Mouse (Mus musculus) kidney, postnatal 25 days (tissue): Measurements from ENCODE around the gene Rab13.
A peak's percentile ranks its signal among the peaks of the same experiment; 100 is the strongest.
"Not testable (repeated sequence)": the region's sequence is repeated elsewhere in the genome, so short reads cannot be mapped to it uniquely, and the experiment has no call there.

ENCODE experiments used
- DNase-seq, 2 experiments: peaks; one replicate each; pipeline ENCODE4 v3.0.0; 2021; ENCODE audit warnings: mixed read lengths in 2 of 2

The Rab13 gene

GRCm38 (mm10) chr3:90231075-90231474 is 17.6 kb downstream of the Rab13 start:
- no peak for DNase-seq

GRCm38 (mm10) chr3:90231507-90232333 is 18.2 kb downstream of the Rab13 start, which contains the start of gene Jtb:
Jtb (plus strand) TSS chr3:90231597.
- DNase-seq = peak; percentile 95 to 98

GRCm38 (mm10) chr3:90241251-90241650 is 27.8 kb downstream of the Rab13 start:
- peak; percentile 36 to 72 for DNase-seq

- no peak for DNase-seq
Observed at GRCm38 (mm10) chr3:90241669-90242358, 28.3 kb downstream of the Rab13 start.

DNA sequence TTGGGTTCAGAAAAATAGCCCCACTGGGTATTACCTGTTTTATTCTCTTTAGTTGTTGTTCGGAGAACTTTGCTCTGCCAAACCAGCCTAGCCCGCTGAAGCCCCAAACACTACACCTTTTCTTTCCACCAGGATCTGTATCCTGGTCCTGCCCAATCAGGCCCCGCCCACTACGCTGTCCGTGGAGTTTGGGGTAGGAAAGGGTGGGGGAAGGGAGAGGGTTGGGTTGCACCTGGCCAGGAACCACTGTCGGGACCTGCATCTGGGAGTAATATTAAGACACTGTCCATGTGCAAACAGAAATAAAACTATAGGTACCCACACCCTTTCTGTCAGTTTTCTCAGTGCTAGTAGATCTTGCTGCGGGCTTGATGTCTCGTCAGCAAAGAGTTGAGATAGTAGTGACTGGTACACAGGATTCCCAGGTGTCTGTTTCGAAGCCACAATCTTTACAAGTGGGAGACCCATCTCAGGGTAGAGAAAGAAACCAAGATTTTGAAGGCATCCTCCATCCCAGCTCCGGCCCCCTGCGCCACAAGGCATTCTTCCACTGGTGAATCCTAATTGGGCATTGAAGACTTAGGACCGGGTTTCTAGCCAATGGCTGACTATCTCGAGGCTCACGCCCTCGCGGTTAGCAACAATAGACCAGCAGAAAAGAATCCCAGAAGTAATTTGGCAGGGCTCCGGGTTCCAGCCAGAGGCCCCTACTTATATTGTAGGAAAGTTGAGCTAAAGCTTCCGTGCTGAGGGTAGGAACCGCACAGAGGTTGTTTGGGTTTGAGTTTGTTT is 29.7 kb downstream of the Rab13 start, which contains the start of gene Creb3l4:
Creb3l4 (minus strand) TSS at position 529 of the 792 bp plus-strand sequence.
- DNase-seq = peak; percentile 64 to 65

DNA sequence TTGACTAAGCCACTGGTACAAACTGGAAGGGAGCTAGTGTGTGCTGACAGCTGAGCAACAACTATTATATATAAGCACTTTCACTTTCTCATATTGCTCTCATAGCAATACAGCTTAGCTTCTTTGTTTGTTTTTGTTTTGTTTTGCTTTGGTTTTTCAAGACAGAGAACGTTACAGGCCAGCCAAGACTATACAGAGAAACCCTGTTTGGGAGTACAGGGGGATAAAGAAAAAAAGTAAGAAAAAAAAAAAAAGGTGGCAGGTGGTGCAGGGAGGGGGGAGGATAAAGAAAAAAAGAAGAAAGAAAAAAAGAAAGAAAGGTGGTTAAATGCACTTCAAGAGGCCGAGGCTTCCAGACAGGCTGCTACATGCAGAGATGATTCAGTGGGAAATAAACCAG is 31.9 kb downstream of the Rab13 start:
- no peak for DNase-seq

GRCm38 (mm10) chr3:90247630-90247959 is 34.1 kb downstream of the Rab13 start:
- no peak for DNase-seq

DNA sequence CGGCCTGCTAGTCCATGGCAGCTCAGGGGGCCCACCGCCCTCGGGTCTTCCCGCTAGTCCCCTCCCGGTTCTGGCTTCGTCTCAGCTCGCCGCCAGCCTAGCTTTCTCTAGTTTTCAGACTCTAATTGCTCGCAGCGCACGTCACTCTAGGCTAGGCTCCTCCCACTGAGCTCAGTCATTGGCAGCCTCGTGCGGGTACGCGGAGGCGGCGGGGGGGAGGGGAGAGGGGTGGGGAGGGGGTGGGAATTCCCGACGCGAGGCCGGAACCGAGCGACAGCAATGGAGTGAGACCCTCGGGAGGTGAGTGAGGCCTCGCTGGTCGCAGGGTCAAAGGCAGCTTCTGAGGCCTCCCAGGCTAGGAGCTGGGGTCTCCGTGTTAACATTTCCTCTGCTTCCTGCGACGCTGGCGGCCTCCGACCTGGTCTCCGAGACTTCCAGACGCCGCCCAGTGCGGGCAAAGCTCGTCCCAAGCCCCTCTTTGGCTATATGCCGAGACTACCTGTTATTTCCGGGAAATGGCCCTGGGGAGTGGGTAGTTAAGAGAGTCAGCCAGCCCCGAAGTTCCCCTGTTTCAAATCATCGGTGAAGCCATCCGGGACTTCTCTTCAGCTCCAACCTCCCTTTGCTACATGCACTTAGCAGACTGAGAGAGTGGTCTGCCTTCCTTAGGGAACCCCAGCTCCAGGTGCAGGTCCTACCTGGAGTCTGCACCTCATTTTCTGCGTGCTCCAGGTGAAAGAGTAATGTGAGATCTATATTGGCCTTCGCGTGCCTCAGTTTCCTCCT is 34.7 kb downstream of the Rab13 start, which contains the start of gene Slc39a1:
Slc39a1 (plus strand) TSS at position 213 of the 786 bp plus-strand sequence.
- peak; percentile 97 for DNase-seq

GRCm38 (mm10) chr3:90248746-90249100 is 35.2 kb downstream of the Rab13 start:
- DNase-seq = peak; percentile 18 to 58

DNA sequence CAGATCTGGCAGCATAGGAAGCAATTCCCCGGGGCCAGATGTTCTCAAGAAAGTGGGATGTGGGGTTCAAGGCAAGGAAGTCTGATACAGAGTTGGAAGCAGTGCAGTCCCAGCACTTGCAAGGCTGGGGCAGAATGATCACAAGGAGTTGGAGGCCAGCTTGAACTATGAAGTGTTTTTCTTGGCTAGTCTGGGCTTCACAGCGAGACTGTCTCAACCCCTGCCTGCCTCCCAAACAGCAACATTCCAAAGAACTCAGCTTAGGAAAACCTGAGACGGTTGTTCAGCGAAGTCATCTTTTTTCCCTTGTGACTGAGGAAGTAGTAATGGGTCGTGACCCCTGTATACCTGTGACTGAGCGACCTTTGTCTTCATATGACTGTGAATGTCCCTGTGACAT is 37.3 kb downstream of the Rab13 start:
- no peak for DNase-seq

GRCm38 (mm10) chr3:90251731-90252226 is 38.3 kb downstream of the Rab13 start:
- DNase-seq = not testable (repeated sequence)

- not testable (repeated sequence) for DNase-seq
Observed at GRCm38 (mm10) chr3:90252659-90253058, 39.2 kb downstream of the Rab13 start.

- not testable (repeated sequence) for DNase-seq
Observed at GRCm38 (mm10) chr3:90253174-90253573, 39.7 kb downstream of the Rab13 start.

GRCm38 (mm10) chr3:90253653-90254418 is 40.3 kb downstream of the Rab13 start, which contains the start of gene Crtc2:
Crtc2 (plus strand) TSS chr3:90254163.
- peak; percentile 96 to 99 for DNase-seq

- DNase-seq = peak; percentile 59 to 85
Observed at GRCm38 (mm10) chr3:90254419-90255193, 41.1 kb downstream of the Rab13 start.

DNA sequence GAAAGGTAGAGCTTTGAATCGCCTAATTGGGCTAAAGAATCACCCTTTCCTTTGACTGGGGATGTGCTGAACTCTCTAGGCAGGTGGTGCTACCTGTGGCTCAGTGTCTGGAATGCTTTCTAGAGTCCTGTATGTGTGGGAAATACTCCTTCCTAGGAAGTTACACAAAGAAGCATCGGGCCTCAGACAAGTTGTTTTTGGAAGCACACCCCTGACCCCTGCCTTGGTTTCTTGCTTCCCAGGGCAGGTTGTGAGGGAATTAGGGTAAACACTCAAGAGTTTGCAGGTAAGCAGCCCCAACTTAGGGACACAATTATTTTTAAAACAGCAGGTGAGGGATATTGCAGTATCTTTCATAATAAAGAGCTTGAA is 41.7 kb downstream of the Rab13 start:
- DNase-seq = peak in 1 of 2 experiments; percentile 10

GRCm38 (mm10) chr3:90255784-90256353 is 42.4 kb downstream of the Rab13 start:
- peak in 1 of 2 experiments; percentile 26 for DNase-seq

- DNase-seq = peak; percentile 74 to 75
Observed at GRCm38 (mm10) chr3:90256731-90257530, 43.4 kb downstream of the Rab13 start.

GRCm38 (mm10) chr3:90258521-90258920 is 45.0 kb downstream of the Rab13 start:
- DNase-seq = peak; percentile 51 to 83
